Mouse (Mus musculus) C2C12 (cell line): ENCODE measurements around the gene Rnf114.

Experiments
- CTCF ChIP-seq: IDR thresholded peaks from one replicate; pipeline ENCODE4 v1.5.1; 2011; ENCODE audit not compliant: control insufficient read depth, insufficient read depth, insufficient read length
- FOSL1 ChIP-seq: IDR thresholded peaks from one replicate; pipeline ENCODE4 v1.8.0; 2011; ENCODE audit warnings: mild to moderate bottlenecking, low read length; ENCODE audit not compliant: poor library complexity, insufficient read depth, severe bottlenecking
- MYOG ChIP-seq: IDR thresholded peaks from one replicate; pipeline ENCODE4 v1.6.1; 2011; ENCODE audit not compliant: control insufficient read depth, insufficient read length; ENCODE audit errors: extremely low read depth
- USF1 ChIP-seq: IDR thresholded peaks from one replicate; pipeline ENCODE4 v1.6.1; 2011; ENCODE audit warnings: low read depth, mild to moderate bottlenecking, control low read depth, moderate library complexity

- TF ChIP-seq CTCF (no peak), MYOG (no peak), USF1 (no peak), FOSL1 (no peak)
Observed at GRCm38 (mm10) chr2:167519606-167520252, 27.3 kb downstream of the Rnf114 start.
